Mouse (Mus musculus) CH12.LX (cell line): ENCODE measurements around the gene Hist1h4f. TPM values are rescaled to one million over a fixed set of nuclear protein-coding genes. Genes with fewer than 3 reads are reported as not detected.

Experiments
- DNase-seq: peaks from one replicate; pipeline ENCODE4 v3.0.0-alpha.2; 2013; ENCODE audit errors: extremely low read depth
- H3K27ac ChIP-seq: 2 replicates; pipeline ENCODE4 v1.5.1; 2012; ENCODE audit warnings: low read depth, mild to moderate bottlenecking, control low read depth, moderate library complexity; ENCODE audit not compliant: insufficient read depth
- H3K27me3 ChIP-seq: replicated peaks from 2 replicates; pipeline ENCODE3; 2012; ENCODE audit warnings: inconsistent platforms
- H3K36me3 ChIP-seq, 2 experiments: replicated peaks in 1 of 2; 2 replicates each; pipeline versions ENCODE3 to v1.6.1; 2012; ENCODE audit warnings: inconsistent platforms in 1 of 2, low read length in 1 of 2, mild to moderate bottlenecking in 1 of 2, mixed read lengths in 1 of 2, moderate library complexity in 1 of 2; ENCODE audit not compliant: control insufficient read depth in 1 of 2, insufficient read depth in 1 of 2
- H3K4me1 ChIP-seq, 2 experiments: 2 replicates each; pipeline ENCODE4 v1.6.1; 2012; ENCODE audit warnings: inconsistent platforms in 1 of 2, moderate library complexity in 1 of 2; ENCODE audit not compliant: insufficient read depth in 2 of 2, control insufficient read depth in 1 of 2
- H3K4me2 ChIP-seq: 2 replicates; pipeline ENCODE4 v1.6.1; 2012; ENCODE audit warnings: low read depth, mild to moderate bottlenecking, control low read depth; ENCODE audit not compliant: poor library complexity, insufficient read depth, severe bottlenecking
- H3K4me3 ChIP-seq, 3 experiments: fragments of 150-350 bp in 1 of 3; sonication (generic) in 1 of 3; replicated peaks in 1 of 3; 2 replicates each; pipeline versions ENCODE3 to v1.5.1; 2011 to 2012; ENCODE audit warnings: low read depth in 2 of 3, low read length in 2 of 3, mild to moderate bottlenecking in 2 of 3, moderate library complexity in 2 of 3, control low read depth in 1 of 3, improper control_type of control experiment in 1 of 3, inconsistent platforms in 1 of 3, mixed read lengths in 1 of 3; ENCODE audit not compliant: poor library complexity in 1 of 3
- H3K79me2 ChIP-seq: replicated peaks from 2 replicates; pipeline ENCODE4 v1.6.1; 2012; ENCODE audit warnings: mild to moderate bottlenecking, moderate library complexity; ENCODE audit not compliant: control insufficient read depth, poor library complexity, insufficient read depth, severe bottlenecking; ENCODE audit errors: extremely low read depth
- H3K9ac ChIP-seq: 2 replicates; pipeline ENCODE4 v1.6.1; 2012; ENCODE audit warnings: low read depth, mild to moderate bottlenecking, control low read depth, moderate library complexity; ENCODE audit not compliant: insufficient read depth
- H3K9me3 ChIP-seq: replicated peaks from 2 replicates; pipeline ENCODE3; 2012; ENCODE audit warnings: low read length, inconsistent platforms, mixed read lengths
- BHLHE40 ChIP-seq: IDR thresholded peaks from 2 replicates; pipeline ENCODE4 v1.6.1; 2011; ENCODE audit warnings: mild to moderate bottlenecking, low read depth, low read length, improper control_type of control experiment
- CHD1 ChIP-seq: IDR thresholded peaks from 2 replicates; pipeline ENCODE4 v1.6.1; 2012; ENCODE audit warnings: low read depth, low read length, improper control_type of control experiment, inconsistent platforms
- E2F4 ChIP-seq: IDR thresholded peaks from 2 replicates; pipeline ENCODE4 v1.6.1; 2011; ENCODE audit warnings: low read depth, low read length, improper control_type of control experiment; ENCODE audit not compliant: insufficient replicate concordance
- ELF1 ChIP-seq: IDR thresholded peaks from 2 replicates; pipeline ENCODE4 v1.6.1; 2014; ENCODE audit warnings: low read depth, mild to moderate bottlenecking, inconsistent platforms, low read length, improper control_type of control experiment
- EP300 ChIP-seq: IDR thresholded peaks from 2 replicates; pipeline ENCODE4 v1.6.1; 2011; ENCODE audit warnings: low read length, improper control_type of control experiment
- HCFC1 ChIP-seq: IDR thresholded peaks from 2 replicates; pipeline ENCODE4 v1.6.1; 2012; ENCODE audit warnings: low read depth, mild to moderate bottlenecking, inconsistent platforms, low read length, improper control_type of control experiment
- IRF4 ChIP-seq: IDR thresholded peaks from 2 replicates; pipeline ENCODE4 v1.6.1; 2014; ENCODE audit warnings: low read depth, mild to moderate bottlenecking, inconsistent platforms, low read length, improper control_type of control experiment
- JUN ChIP-seq: IDR thresholded peaks from 2 replicates; pipeline ENCODE4 v1.6.1; 2011; ENCODE audit warnings: low read depth, mild to moderate bottlenecking, low read length, improper control_type of control experiment, moderate library complexity; ENCODE audit not compliant: insufficient read depth
- MAFK ChIP-seq: IDR thresholded peaks from 2 replicates; pipeline ENCODE4 v1.6.1; 2011; ENCODE audit warnings: low read length, improper control_type of control experiment; ENCODE audit not compliant: insufficient replicate concordance
- MAX ChIP-seq: IDR thresholded peaks from 2 replicates; pipeline ENCODE4 v1.6.1; 2011; ENCODE audit warnings: low read length, improper control_type of control experiment
- MAZ ChIP-seq: IDR thresholded peaks from 2 replicates; pipeline ENCODE4 v1.6.1; 2012; ENCODE audit warnings: low read depth, mild to moderate bottlenecking, inconsistent platforms, low read length, improper control_type of control experiment, moderate library complexity
- MXI1 ChIP-seq: IDR thresholded peaks from 2 replicates; pipeline ENCODE4 v1.6.1; 2011; ENCODE audit warnings: mild to moderate bottlenecking, low read depth, low read length, improper control_type of control experiment
- MYC ChIP-seq: IDR thresholded peaks from 2 replicates; pipeline ENCODE4 v1.6.1; 2011; ENCODE audit warnings: low read depth, mild to moderate bottlenecking, improper control_type of control experiment, low read length
- NRF1 ChIP-seq: IDR thresholded peaks from 2 replicates; pipeline ENCODE4 v1.6.1; 2014; ENCODE audit warnings: low read depth, mild to moderate bottlenecking, inconsistent platforms, low read length, improper control_type of control experiment, moderate library complexity
- POLR2A ChIP-seq: IDR thresholded peaks from 2 replicates; pipeline ENCODE4 v1.6.1; 2011; ENCODE audit warnings: low read depth, mild to moderate bottlenecking, improper control_type of control experiment, low read length
- POLR2AphosphoS2 ChIP-seq: IDR thresholded peaks from 2 replicates; pipeline ENCODE4 v1.6.1; 2011; ENCODE audit warnings: low read depth, low read length, improper control_type of control experiment
- SIN3A ChIP-seq: IDR thresholded peaks from 2 replicates; pipeline ENCODE4 v1.6.1; 2012; ENCODE audit warnings: low read length, improper control_type of control experiment, inconsistent platforms
- SMC3 ChIP-seq: IDR thresholded peaks from 2 replicates; pipeline ENCODE4 v1.6.1; 2011; ENCODE audit warnings: low read depth, low read length, improper control_type of control experiment
- UBTF ChIP-seq: IDR thresholded peaks from 2 replicates; pipeline ENCODE4 v1.6.1; 2012; ENCODE audit warnings: low read depth, mild to moderate bottlenecking, inconsistent platforms, low read length, improper control_type of control experiment, moderate library complexity
- USF2 ChIP-seq: conservative IDR thresholded peaks from 2 replicates; pipeline ENCODE4 v1.6.1; 2011; ENCODE audit warnings: low read depth, low read length, improper control_type of control experiment
- ZKSCAN1 ChIP-seq: IDR thresholded peaks from 2 replicates; pipeline ENCODE4 v1.6.1; 2012; ENCODE audit warnings: low read depth, inconsistent platforms, low read length, improper control_type of control experiment, borderline replicate concordance
- ZMIZ1 ChIP-seq: IDR thresholded peaks from 2 replicates; pipeline ENCODE4 v1.6.1; 2012; ENCODE audit warnings: low read depth, mild to moderate bottlenecking, inconsistent platforms, low read length, improper control_type of control experiment
- dilution Hi-C: fragments of 300-500 bp; cut with MboI; formaldehyde crosslinking; loops from 2 replicates; pipeline ENCODE4 v1.14.3; 2020; ENCODE audit warnings: low sequenced_read_pairs; ENCODE audit not compliant: extremely low pct_unique_long_range_greater_than_20kb, extremely low pct_ligation_motif_present
- in situ Hi-C: fragments of 300-500 bp; cut with MboI; formaldehyde crosslinking; loops from 3 replicates; pipeline ENCODE4 v1.14.3; 2019; ENCODE audit warnings: low sequenced_read_pairs, low pct_ligation_motif_present, low pct_unique_long_range_greater_than_20kb, mixed read lengths
- polyA plus RNA-seq: library from polyadenylated mRNA; unstranded; fragments of >175 nt; gene quantifications from 2 replicates; pipeline ENCODE4 v1.2.1, GENCODE M21; 2012; ENCODE audit warnings: low read depth; ENCODE audit not compliant: insufficient read length
- total RNA-seq, 2 experiments: library from RNA; depleted of rRNA; stranded (reverse); fragments of 300-350 nt in 1 of 2; fragments of >200 nt in 1 of 2; gene quantifications; 2 replicates each; pipeline ENCODE4 v1.2.3; 2012 to 2014

Hist1h4f gene
- total and polyA plus RNA-seq, 3 experiments: 9.0 to 4,902 (median 27.1) TPM

DNA sequence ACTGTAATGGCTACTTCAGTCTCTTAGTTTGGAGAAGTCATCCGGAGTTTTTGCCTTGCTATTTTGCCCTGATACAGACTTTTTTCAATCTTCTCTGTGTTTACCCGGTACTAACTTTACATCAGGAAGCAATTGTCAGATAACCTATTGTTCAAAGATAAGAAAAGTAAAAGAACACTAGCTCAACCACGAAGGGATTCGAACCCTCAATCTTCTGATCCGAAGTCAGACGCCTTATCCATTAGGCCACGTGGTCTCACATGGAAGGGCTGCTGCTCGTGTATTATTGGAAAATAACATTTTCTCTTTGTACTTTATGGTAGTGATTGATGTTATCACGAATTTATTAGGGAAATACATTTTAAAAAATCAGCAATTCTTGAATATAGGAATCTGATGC is 47.7 kb downstream of the Hist1h4f start (continued):
- TF ChIP-seq CHD1: no peak
- no peak for TF ChIP-seq BHLHE40
- peak; percentile 91; the same call in 1 of the 2 replicates for TF ChIP-seq E2F4
- TF ChIP-seq ZMIZ1: no peak
- no peak for TF ChIP-seq POLR2A
- TF ChIP-seq ELF1: peak; percentile 96
- no peak for TF ChIP-seq HCFC1

DNA sequence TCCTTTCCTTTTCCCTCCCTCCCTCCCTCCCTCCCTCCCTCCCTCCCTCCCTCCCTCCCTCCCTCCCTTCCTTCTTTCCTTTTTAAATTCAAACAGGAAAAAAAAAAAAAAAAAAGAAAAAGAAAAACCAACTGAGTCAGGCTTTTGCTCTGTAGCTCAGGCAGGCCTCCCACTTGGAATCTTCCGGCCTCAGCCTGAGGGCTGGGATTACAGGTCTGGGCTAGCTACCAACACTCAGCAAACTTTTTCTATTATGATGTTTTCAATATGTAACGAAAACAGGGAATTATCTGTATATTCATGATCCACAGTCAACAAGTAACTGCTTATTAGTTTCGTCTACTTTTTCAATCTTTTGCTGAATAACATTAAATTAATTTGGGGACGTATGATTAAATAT is 48.5 kb downstream of the Hist1h4f start:
- Histone ChIP-seq H3K79me2 (no peaks in the 10 kb centered on the region), H3K27ac (no peak overlapping the region), H3K9me3 (no peaks in the 10 kb centered on the region), H3K4me3 (peak overlapping the region in 2 of 3 experiments; percentile 9 to 23), H3K27me3 (no peaks in the 10 kb centered on the region), H3K9ac (no peak overlapping the region), H3K4me1 (peaks cover 3 to 15% of the 10 kb centered on the region in 2 experiments; a peak in 3 of 4 replicates), H3K4me2 (peak overlapping the region; percentile 51; the same call in 1 of the 2 replicates), H3K36me3 (no peaks in the 10 kb centered on the region)
- dilution Hi-C loops: no loop called here
- in situ Hi-C loops: loop anchor here (10.0 to 25.0 kb wide), 2 partner anchors 198 to 1566 kb away; partner anchors contain the start of gene Zfp184
- no peak for TF ChIP-seq CHD1
- TF ChIP-seq E2F4: no peak
- no peak for TF ChIP-seq NRF1
- TF ChIP-seq ZKSCAN1: no peak
- no peak for TF ChIP-seq UBTF
- no peak for TF ChIP-seq IRF4
- TF ChIP-seq HCFC1: no peak
- no peak for TF ChIP-seq POLR2AphosphoS2
- no peak for TF ChIP-seq ZMIZ1
- no peak for TF ChIP-seq EP300
- no peak for TF ChIP-seq BHLHE40
- TF ChIP-seq USF2: no peak
- TF ChIP-seq SMC3: no peak
- TF ChIP-seq MAZ: no peak
- no peak for DNase-seq

DNA sequence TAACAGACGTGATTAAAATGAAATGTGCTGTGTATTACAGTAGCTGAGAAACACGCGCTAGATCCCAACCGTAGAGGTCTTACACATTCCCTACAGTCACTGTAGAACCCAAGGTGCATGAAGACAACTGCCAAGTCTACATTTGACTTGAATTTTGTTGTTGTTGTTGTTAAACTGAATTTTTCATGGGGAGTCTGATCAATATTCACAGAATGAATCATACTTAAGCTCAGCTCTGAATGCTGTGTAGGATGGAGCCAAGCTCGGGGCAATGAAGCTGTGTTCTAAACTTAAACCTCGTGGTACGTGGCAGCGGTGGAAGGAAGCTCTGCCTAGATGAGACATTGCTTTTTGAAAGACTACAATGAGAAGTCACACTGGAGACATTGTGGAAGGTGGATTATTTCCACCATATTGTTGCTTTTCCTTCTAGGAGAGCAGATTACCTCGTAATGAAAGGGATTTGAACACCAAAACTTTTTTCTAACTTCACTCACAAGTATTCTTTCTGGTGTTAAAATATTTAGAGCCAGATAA is 49.3 kb downstream of the Hist1h4f start:
- Histone ChIP-seq H3K4me3 (peak overlapping the region; percentile 44 to 64 (median 47)), H3K4me2 (peak overlapping the region; percentile 100), H3K9ac (peak overlapping the region; percentile 53)
- TF ChIP-seq MAX: peak; percentile 45; the same call in 1 of the 2 replicates
- no peak for TF ChIP-seq MAFK
- no peak for TF ChIP-seq JUN
- TF ChIP-seq MYC: 0 out of 2 replicates have a peak, but pooled peaks have one; percentile 39
- no peak for TF ChIP-seq EP300
- 0 out of 2 replicates have a peak, but pooled peaks have one; percentile 56 for TF ChIP-seq SIN3A
- TF ChIP-seq BHLHE40: no peak
- TF ChIP-seq MXI1: peak; percentile 50; the same call in 1 of the 2 replicates
- TF ChIP-seq, all 38 proteins: peak for 4
- Histone ChIP-seq H3K36me3 (no peaks in the 10 kb centered on the region), H3K27me3 (no peaks in the 10 kb centered on the region), H3K79me2 (no peaks in the 10 kb centered on the region), H3K27ac (peak overlapping the region; percentile 35; the same call in 1 of the 2 replicates), H3K4me1 (peaks cover 3 to 14% of the 10 kb centered on the region in 2 experiments; a peak in 3 of 4 replicates), H3K9me3 (no peaks in the 10 kb centered on the region)
- in situ Hi-C loops: loop anchor here (10.0 to 25.0 kb wide), 2 partner anchors 197 to 1565 kb away; partner anchors contain the start of gene Zfp184
- dilution Hi-C loops: no loop called here
- peak; percentile 42 for DNase-seq
